Mouse (Mus musculus) olfactory bulb, adult 2 months (tissue): ENCODE measurements around the gene Man1b1.

ENCODE experiments used
- CTCF ChIP-seq: fragments of 200-500 bp; IDR thresholded peaks from 2 replicates; pipeline ENCODE4 v1.5.1; 2012; ENCODE audit warnings: low read depth, mild to moderate bottlenecking, low read length, moderate library complexity; ENCODE audit not compliant: insufficient read depth
- POLR2A ChIP-seq: fragments of 200-500 bp; IDR thresholded peaks from 2 replicates; pipeline ENCODE4 v1.6.1; 2012; ENCODE audit warnings: mild to moderate bottlenecking, low read depth, low read length, moderate library complexity; ENCODE audit not compliant: insufficient read depth

DNA sequence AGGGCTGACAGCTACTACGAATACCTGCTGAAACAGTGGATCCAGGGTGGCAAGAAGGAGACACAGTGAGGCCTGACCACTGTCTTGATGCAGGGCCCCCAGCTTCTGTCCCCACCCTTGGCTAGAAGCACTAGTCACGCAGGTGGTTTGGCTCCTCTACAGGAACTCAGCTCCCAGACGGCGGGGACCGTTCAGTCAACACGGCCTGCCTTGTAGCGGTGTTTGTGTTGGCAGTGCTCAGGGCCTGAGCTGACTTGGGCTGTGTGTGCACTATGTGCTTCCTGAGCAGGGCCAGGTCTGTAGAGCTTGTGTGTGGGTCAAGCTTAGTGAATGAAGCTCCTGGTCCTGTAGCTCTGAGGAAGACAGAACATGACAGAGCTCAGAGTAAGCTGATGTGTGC lies 16.0 kb downstream of the Man1b1 start:
- TF ChIP-seq CTCF = no peak
- TF ChIP-seq POLR2A = no peak
